Mouse (Mus musculus): ENCODE measurements around the gene Clybl. TPM values are rescaled to one million over a fixed set of nuclear protein-coding genes. Genes with fewer than 3 reads are reported as not detected.

Clybl gene
- total RNA-seq (2023; ENCODE audit: inconsistent age): 4.3 to 6.3 TPM (median 5.3 TPM) in 4 replicates

GRCm38 (mm10) chr14:122181078-122181814 lies at the start of gene Clybl:
Gene Clybl, plus strand, starts transcription at chr14:122181704.

DNA sequence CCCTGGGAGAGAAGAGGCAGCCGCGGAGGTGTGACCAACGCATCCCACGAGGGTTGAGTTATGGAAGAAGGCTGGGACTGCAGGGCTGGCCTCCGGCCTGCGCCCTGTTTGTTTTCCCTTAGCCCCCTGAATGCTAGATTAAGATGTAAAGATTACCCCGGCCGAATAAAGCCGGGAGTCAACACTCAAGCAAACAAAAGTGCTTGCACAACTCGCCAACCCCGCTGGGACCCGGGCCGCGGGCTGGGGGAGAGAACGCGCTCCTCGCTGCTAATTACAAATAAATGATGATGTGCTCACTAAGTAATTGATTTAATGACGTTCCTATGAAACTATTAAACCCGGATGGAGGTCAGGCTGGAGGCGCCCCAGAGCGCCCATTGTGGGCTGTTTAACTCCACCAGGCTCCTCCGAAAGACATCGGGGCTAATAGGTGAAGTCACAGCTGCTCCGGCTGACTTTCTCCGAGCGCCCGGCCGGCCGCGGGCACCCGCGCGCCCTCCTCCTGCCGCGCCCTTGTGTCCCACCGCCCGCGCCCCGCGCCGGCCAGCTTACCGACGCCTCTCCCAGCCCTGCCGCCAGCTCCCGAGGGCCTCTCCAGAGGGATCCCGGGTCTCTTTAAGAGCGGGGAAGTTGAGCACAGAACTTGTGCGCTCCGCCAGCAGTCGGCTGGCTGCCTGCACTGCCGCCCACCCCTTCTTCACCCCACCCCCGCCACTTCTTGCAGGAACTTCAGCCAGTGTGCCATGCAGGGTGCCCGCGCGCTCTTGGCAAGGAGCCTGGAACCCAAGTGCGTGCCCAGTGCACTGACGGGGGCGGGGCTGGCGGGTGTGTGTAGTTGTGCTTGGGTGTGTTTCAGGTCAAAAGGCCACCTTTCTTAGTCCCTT lies 269.2 kb downstream of the Clybl start, which contains the start of gene Gm5089:
Gene Gm5089 (minus strand): TSS at position 620 of the 887 bp plus-strand sequence.

Other genes starting within 250 kb of the Clybl start
- 255 to 286 TPM (median 258 TPM) in 4 replicates for gene Gpr183, start 216.5 kb upstream of the Clybl start, total RNA-seq (2023; ENCODE audit: inconsistent age)
- gene Timm8a2, start 147.0 kb upstream of the Clybl start, total RNA-seq (2023; ENCODE audit: inconsistent age): 1.2 to 1.6 TPM (median 1.4 TPM) in 3 of 4 replicates, not detected in the other
- 71.0 to 102 TPM (median 80.8 TPM) in 4 replicates for gene Tm9sf2, start 74.7 kb upstream of the Clybl start, total RNA-seq (2023; ENCODE audit: inconsistent age)

Measured in B cell, adult (primary cell).